22 mouse cellular contexts compared by ENCODE assay signal in genomic region chr8:87286059-87286458, GRCm38 (mm10).
DNase-seq lines count a peak whose midpoint lies in the region; ATAC-seq and TF ChIP-seq lines count a peak whose summit lies in the region.
"Had no signal": no experiment of that assay in that cellular context is flagged by ENCODE, and none has a peak within 500 bp of the region (broad histone marks: within the 10 kb centered on the region; RNA-seq: fewer than 3 reads in every experiment).

No protein-coding gene starts in this region.

- H3K4me1 ChIP-seq in midbrain, embryonic 14.5 days (ENCODE audit: control insufficient read depth, insufficient read depth, low read length) = no peaks in the 10 kb centered on the region
- no peaks in the 10 kb centered on the region for H3K4me1 ChIP-seq in midbrain, postnatal 0 days (ENCODE audit: insufficient read depth, low read length)
- H3K4me1 ChIP-seq: embryonic facial prominence, embryonic 12.5 days; hindbrain, embryonic 15.5 days; intestine, embryonic 15.5 days; liver, embryonic 13.5 days; megakaryocyte, embryonic 14.5 days; midbrain, embryonic 13.5 days had no signal

- DNase-seq in cerebellum, postnatal 4 days (ENCODE audit: low spot score in 2 of 2) = no peak
- DNase-seq in midbrain, embryonic 14.5 days = peak; percentile 23
- no peak for DNase-seq in midbrain, postnatal 0 days (ENCODE audit: low spot score)
- DNase-seq in cerebellum, adult 9-11 months = peak; percentile 81
- DNase-seq in kidney, adult 8-10 months = no peak
- no peak for DNase-seq in left cerebral cortex, adult 11 months (ENCODE audit: low spot score)
- no peak for DNase-seq in adrenal gland, adult 18-20 months (ENCODE audit: low spot score in 2 of 2)
- DNase-seq: adrenal gland, postnatal 36 days; gastrocnemius, postnatal 36 days; kidney, adult 9 months; kidney, postnatal 14 days; liver, embryonic 13.5 days; lung, embryonic 14.5 days; thymus, adult 18-20 months; thymus, postnatal 4 days had no signal

- H3K4me2 ChIP-seq in midbrain, embryonic 14.5 days (ENCODE audit: low read length) = no peak overlapping the region
- H3K4me2 ChIP-seq in midbrain, postnatal 0 days (ENCODE audit: low read depth, low read length, poor library complexity, severe bottlenecking) = no peak overlapping the region
- H3K4me2 ChIP-seq: embryonic facial prominence, embryonic 12.5 days; hindbrain, embryonic 15.5 days; intestine, embryonic 15.5 days; limb, embryonic 13.5 days; liver, embryonic 13.5 days; lung, embryonic 14.5 days; midbrain, embryonic 13.5 days had no signal

- peak; percentile 58; the same call in 1 of the 2 replicates for ATAC-seq in cerebellum, adult (ENCODE audit: insufficient number of reproducible peaks, low FRiP score, low TSS enrichment)
- ATAC-seq in midbrain, embryonic 14.5 days (ENCODE audit: low FRiP score, low TSS enrichment) = no peak
- ATAC-seq in midbrain, postnatal 0 days (ENCODE audit: low FRiP score) = no peak
- ATAC-seq: intestine, embryonic 15.5 days; midbrain, embryonic 13.5 days had no signal

- no peak overlapping the region for H3K9ac ChIP-seq in midbrain, embryonic 14.5 days (replicated peaks; ENCODE audit: low read length)
- no peak overlapping the region for H3K9ac ChIP-seq in midbrain, postnatal 0 days (replicated peaks; ENCODE audit: low read length, poor library complexity, severe bottlenecking)
- H3K9ac ChIP-seq: embryonic facial prominence, embryonic 12.5 days; hindbrain, embryonic 15.5 days; intestine, embryonic 15.5 days; limb, embryonic 13.5 days; liver, embryonic 13.5 days; lung, embryonic 14.5 days; midbrain, embryonic 13.5 days had no signal

- TF ChIP-seq CTCF in midbrain, postnatal 0 days (IDR thresholded peaks at IDR 0.05) = no peak

- no peak overlapping the region for H3K4me3 ChIP-seq in midbrain, embryonic 14.5 days (replicated peaks; ENCODE audit: low read depth, low read length)
- no peak overlapping the region for H3K4me3 ChIP-seq in midbrain, postnatal 0 days (ENCODE audit: low read depth, low read length)
- H3K4me3 ChIP-seq: embryonic facial prominence, embryonic 12.5 days; hindbrain, embryonic 15.5 days; intestine, embryonic 15.5 days; limb, embryonic 13.5 days; liver, embryonic 13.5 days; megakaryocyte, embryonic 14.5 days; midbrain, embryonic 13.5 days had no signal

- H3K27me3 ChIP-seq in midbrain, embryonic 14.5 days (ENCODE audit: control insufficient read depth, insufficient read depth, low read length) = no peaks in the 10 kb centered on the region
- no peaks in the 10 kb centered on the region for H3K27me3 ChIP-seq in midbrain, postnatal 0 days (ENCODE audit: insufficient read depth, low read length)
- H3K27me3 ChIP-seq: embryonic facial prominence, embryonic 12.5 days; hindbrain, embryonic 15.5 days; intestine, embryonic 15.5 days; limb, embryonic 13.5 days; liver, embryonic 13.5 days; megakaryocyte, embryonic 14.5 days; midbrain, embryonic 13.5 days had no signal

- no peaks in the 10 kb centered on the region for H3K36me3 ChIP-seq in midbrain, embryonic 14.5 days (ENCODE audit: control insufficient read depth, insufficient read depth, low read length)
- H3K36me3 ChIP-seq in midbrain, postnatal 0 days (ENCODE audit: insufficient read depth, low read length) = no peaks in the 10 kb centered on the region
- H3K36me3 ChIP-seq: embryonic facial prominence, embryonic 12.5 days; hindbrain, embryonic 15.5 days; intestine, embryonic 15.5 days; limb, embryonic 13.5 days; liver, embryonic 13.5 days; midbrain, embryonic 13.5 days had no signal

- H3K27ac ChIP-seq in midbrain, embryonic 14.5 days (replicated peaks; ENCODE audit: low read depth, low read length) = no peak overlapping the region
- H3K27ac ChIP-seq in midbrain, postnatal 0 days (ENCODE audit: low read depth, low read length) = no peak overlapping the region
- H3K27ac ChIP-seq: embryonic facial prominence, embryonic 12.5 days; hindbrain, embryonic 15.5 days; intestine, embryonic 15.5 days; limb, embryonic 13.5 days; liver, embryonic 13.5 days; midbrain, embryonic 13.5 days had no signal

- no peaks in the 10 kb centered on the region for H3K9me3 ChIP-seq in midbrain, embryonic 14.5 days (ENCODE audit: control insufficient read depth, low read length)
- no peaks in the 10 kb centered on the region for H3K9me3 ChIP-seq in midbrain, postnatal 0 days (ENCODE audit: low read length)
- H3K9me3 ChIP-seq: embryonic facial prominence, embryonic 12.5 days; hindbrain, embryonic 15.5 days; intestine, embryonic 15.5 days; limb, embryonic 13.5 days; liver, embryonic 13.5 days; midbrain, embryonic 13.5 days had no signal

- WGBS in midbrain, embryonic 14.5 days = 78% methylated on average over 8 of the region's 8 CpGs
- WGBS in midbrain, postnatal 0 days = 70% methylated on average over 8 of the region's 8 CpGs

Comparison
In these comparisons a context has a peak if more than half of its experiments do, and no peak if none do; other contexts are left out.
1. DNase-seq: peak in midbrain, embryonic 14.5 days (single experiment) and cerebellum, adult 9-11 months (single experiment); none in cerebellum, postnatal 4 days (0 of 2), midbrain, postnatal 0 days (single experiment), kidney, adult 8-10 months (0 of 2), left cerebral cortex, adult 11 months (single experiment) and adrenal gland, adult 18-20 months (0 of 2).